Mouse (Mus musculus): ENCODE data around the gene Frmd8.

The Frmd8 gene

GRCm38 (mm10) chr19:5849843-5850527 is 25.1 kb downstream of the Frmd8 start:
- Histone ChIP-seq H3K4me3 (replicated peaks; ENCODE audit: low read length) (peak overlapping the region; percentile 66), H3K36me3 (ENCODE audit: insufficient read depth, low read length) (peaks cover 37% of the 10 kb centered on the region), H3K27me3 (ENCODE audit: insufficient read depth, low read length) (no peaks in the 10 kb centered on the region), H3K4me1 (replicated peaks; ENCODE audit: low read depth, low read length) (peaks cover 74% of the 10 kb centered on the region), H3K9me3 (ENCODE audit: low read length) (no peaks in the 10 kb centered on the region)
- TF ChIP-seq POU5F1 (IDR thresholded peaks at IDR 0.05; ENCODE audit: borderline replicate concordance, low read length), result no peak
- TF ChIP-seq NANOG (IDR thresholded peaks at IDR 0.05; ENCODE audit: borderline replicate concordance, low read length), result no peak
- TF ChIP-seq CTCF (conservative IDR thresholded peaks at IDR 0.05; ENCODE audit: low read length), result peak; percentile 87

- no peaks in the 10 kb centered on the region for H3K27me3 ChIP-seq (ENCODE audit: insufficient read depth, low read length)
- no peak; the same call in 1 of the 2 replicates for TF ChIP-seq POU5F1 (IDR thresholded peaks at IDR 0.05; ENCODE audit: borderline replicate concordance, low read length)
- TF ChIP-seq NANOG (IDR thresholded peaks at IDR 0.05; ENCODE audit: borderline replicate concordance, low read length), result peak; percentile 74
- no peak for TF ChIP-seq CTCF (conservative IDR thresholded peaks at IDR 0.05; ENCODE audit: low read length)
- no peaks in the 10 kb centered on the region for H3K9me3 ChIP-seq (ENCODE audit: low read length)
- H3K4me1 ChIP-seq (replicated peaks; ENCODE audit: low read depth, low read length), result peaks cover 83% of the 10 kb centered on the region
- peaks cover 32% of the 10 kb centered on the region for H3K36me3 ChIP-seq (ENCODE audit: insufficient read depth, low read length)
- peak overlapping the region; percentile 66 for H3K4me3 ChIP-seq (replicated peaks; ENCODE audit: low read length)
These were observed 26.0 kb downstream of the Frmd8 start for GRCm38 (mm10) chr19:5848826-5849672.

DNA sequence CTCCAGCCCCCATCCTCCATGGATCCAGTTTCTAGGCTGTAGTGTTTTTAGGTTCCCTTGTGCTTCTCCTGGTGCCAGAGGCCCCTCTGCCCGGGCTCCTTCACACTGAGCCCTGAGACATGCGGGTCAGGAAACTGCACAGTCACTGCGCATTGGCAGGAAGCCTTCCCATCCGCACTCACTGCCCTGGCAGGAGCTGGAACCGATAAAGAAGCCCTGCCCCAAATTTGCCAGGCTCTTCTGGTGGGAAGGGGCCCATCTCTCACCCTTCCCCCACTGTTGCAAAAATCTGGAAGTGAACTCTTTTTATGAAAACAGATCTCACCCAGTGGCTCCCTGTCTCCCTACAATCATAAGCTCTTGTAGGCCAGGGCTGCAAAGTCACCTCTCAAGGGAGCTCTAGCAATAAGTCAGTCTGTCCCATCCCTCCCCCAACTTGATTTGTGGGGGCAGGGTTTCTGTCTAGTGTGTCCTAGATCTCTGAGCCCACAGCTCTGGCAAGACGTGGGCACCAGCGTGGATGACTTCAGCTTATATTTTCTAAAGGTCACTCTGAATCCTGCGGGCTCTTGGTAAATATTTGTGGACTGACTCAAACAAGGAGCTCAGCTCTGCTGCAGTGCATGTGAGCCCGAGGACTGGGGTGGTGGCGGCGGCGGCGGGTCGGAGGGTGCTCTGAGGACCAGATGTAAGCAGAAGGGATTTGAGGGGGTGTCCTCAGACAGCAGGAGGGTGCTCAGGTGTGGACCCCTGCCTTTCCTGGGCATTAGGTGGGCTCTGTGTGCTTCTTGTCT is 26.8 kb downstream of the Frmd8 start:
- peaks cover 88% of the 10 kb centered on the region for H3K4me1 ChIP-seq (replicated peaks; ENCODE audit: low read depth, low read length)
- H3K4me3 ChIP-seq (replicated peaks; ENCODE audit: low read length), result peak overlapping the region; percentile 66
- H3K9me3 ChIP-seq (ENCODE audit: low read length), result no peaks in the 10 kb centered on the region
- H3K36me3 ChIP-seq (ENCODE audit: insufficient read depth, low read length), result peaks cover 32% of the 10 kb centered on the region
- TF ChIP-seq NANOG (IDR thresholded peaks at IDR 0.05; ENCODE audit: borderline replicate concordance, low read length), result no peak
- no peak for TF ChIP-seq CTCF (conservative IDR thresholded peaks at IDR 0.05; ENCODE audit: low read length)
- TF ChIP-seq POU5F1 (IDR thresholded peaks at IDR 0.05; ENCODE audit: borderline replicate concordance, low read length), result no peak
- no peaks in the 10 kb centered on the region for H3K27me3 ChIP-seq (ENCODE audit: insufficient read depth, low read length)

DNA sequence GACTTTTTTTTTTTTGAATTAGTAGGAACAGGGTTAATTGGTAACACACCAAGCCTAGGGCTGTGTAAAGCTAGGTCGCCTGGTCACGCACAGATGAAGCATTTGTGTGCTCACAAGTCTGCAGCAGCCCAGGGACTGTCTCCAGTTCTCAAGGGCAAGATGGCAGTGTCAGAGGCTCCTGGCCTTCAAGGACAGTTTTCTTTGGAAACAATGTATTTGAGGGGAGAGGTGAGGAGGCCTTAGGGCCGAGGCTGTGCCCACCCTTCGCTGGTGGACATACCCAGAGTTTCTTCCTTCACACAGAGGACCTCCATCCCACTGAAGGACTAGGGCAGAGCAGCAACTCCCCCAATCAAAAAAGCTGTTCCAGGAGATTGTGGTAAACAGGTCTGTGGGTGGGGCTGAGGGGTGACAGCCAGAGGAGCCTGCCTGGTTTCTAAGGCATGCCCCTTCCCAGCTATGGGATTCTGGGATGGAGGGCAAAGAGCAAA is 27.7 kb downstream of the Frmd8 start:
- Histone ChIP-seq H3K9me3 (ENCODE audit: low read length) (no peaks in the 10 kb centered on the region), H3K36me3 (ENCODE audit: insufficient read depth, low read length) (peaks cover 23% of the 10 kb centered on the region), H3K4me3 (replicated peaks; ENCODE audit: low read length) (peak overlapping the region; percentile 66), H3K4me1 (replicated peaks; ENCODE audit: low read depth, low read length) (peaks cover 89% of the 10 kb centered on the region), H3K27me3 (ENCODE audit: insufficient read depth, low read length) (no peaks in the 10 kb centered on the region)
- peak; percentile 8; the same call in 1 of the 2 replicates for TF ChIP-seq NANOG (IDR thresholded peaks at IDR 0.05; ENCODE audit: borderline replicate concordance, low read length)
- TF ChIP-seq CTCF (conservative IDR thresholded peaks at IDR 0.05; ENCODE audit: low read length), result no peak

GRCm38 (mm10) chr19:5846557-5847305 is 28.3 kb downstream of the Frmd8 start:
- Histone ChIP-seq H3K36me3 (ENCODE audit: insufficient read depth, low read length) (peaks cover 20% of the 10 kb centered on the region), H3K9me3 (ENCODE audit: low read length) (no peaks in the 10 kb centered on the region), H3K4me1 (replicated peaks; ENCODE audit: low read depth, low read length) (peaks cover 89% of the 10 kb centered on the region), H3K4me3 (replicated peaks; ENCODE audit: low read length) (peak overlapping the region; percentile 66), H3K27me3 (ENCODE audit: insufficient read depth, low read length) (no peaks in the 10 kb centered on the region)
- no peak for TF ChIP-seq POU5F1 (IDR thresholded peaks at IDR 0.05; ENCODE audit: borderline replicate concordance, low read length)
- no peak for TF ChIP-seq NANOG (IDR thresholded peaks at IDR 0.05; ENCODE audit: borderline replicate concordance, low read length)
- TF ChIP-seq CTCF (conservative IDR thresholded peaks at IDR 0.05; ENCODE audit: low read length), result no peak

GRCm38 (mm10) chr19:5846154-5846553 is 28.9 kb downstream of the Frmd8 start:
- H3K4me3 ChIP-seq (replicated peaks; ENCODE audit: low read length), result peak overlapping the region; percentile 66
- TF ChIP-seq CTCF (conservative IDR thresholded peaks at IDR 0.05; ENCODE audit: low read length) (no peak), NANOG (IDR thresholded peaks at IDR 0.05; ENCODE audit: borderline replicate concordance, low read length) (no peak), POU5F1 (IDR thresholded peaks at IDR 0.05; ENCODE audit: borderline replicate concordance, low read length) (no peak)
- no peaks in the 10 kb centered on the region for H3K27me3 ChIP-seq (ENCODE audit: insufficient read depth, low read length)
- peaks cover 15% of the 10 kb centered on the region for H3K36me3 ChIP-seq (ENCODE audit: insufficient read depth, low read length)
- no peaks in the 10 kb centered on the region for H3K9me3 ChIP-seq (ENCODE audit: low read length)
- peaks cover 89% of the 10 kb centered on the region for H3K4me1 ChIP-seq (replicated peaks; ENCODE audit: low read depth, low read length)

DNA sequence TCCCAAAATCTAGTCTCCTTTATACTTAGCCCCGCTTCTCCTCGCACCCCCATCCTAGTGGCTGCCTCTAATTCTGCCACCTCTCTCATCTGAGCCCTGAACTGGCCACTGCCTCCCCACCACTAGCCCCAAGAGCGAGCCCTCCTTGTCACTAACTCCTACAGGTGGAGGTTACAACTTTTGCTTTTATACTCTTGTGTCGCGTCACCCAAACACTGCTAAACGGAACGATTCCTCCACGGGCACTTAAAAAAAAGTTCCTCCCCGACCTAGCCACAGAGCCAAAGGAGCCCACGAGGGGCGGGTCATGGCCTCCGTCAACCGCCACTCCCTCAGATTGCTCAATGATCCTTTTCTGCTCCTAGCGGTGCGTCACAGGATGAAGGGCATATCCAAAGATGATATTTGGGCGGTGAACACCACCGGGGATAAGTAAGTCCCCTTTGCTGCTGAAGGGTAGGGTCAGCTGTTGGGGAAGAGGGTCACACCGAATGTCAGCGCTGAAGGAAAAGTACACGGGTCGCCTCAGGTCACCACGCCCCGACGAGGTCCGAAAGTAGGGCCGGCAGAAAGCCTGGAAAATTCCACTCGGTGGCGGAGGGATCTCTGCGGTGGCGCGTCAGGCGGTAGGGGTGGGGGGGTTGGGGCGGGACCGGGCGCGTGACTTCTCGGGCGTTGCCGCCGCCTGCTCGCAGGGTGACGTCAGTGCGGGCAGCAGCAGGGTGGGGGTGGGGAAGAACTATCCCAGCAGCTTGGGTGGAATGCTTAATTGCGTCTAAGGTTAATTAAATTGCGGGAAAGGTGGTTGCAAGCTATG is 29.5 kb downstream of the Frmd8 start:
- H3K27me3 ChIP-seq (ENCODE audit: insufficient read depth, low read length), result no peaks in the 10 kb centered on the region
- peak overlapping the region; percentile 87 for H3K4me3 ChIP-seq (replicated peaks; ENCODE audit: low read length)
- TF ChIP-seq NANOG (IDR thresholded peaks at IDR 0.05; ENCODE audit: borderline replicate concordance, low read length) (no peak), CTCF (conservative IDR thresholded peaks at IDR 0.05; ENCODE audit: low read length) (no peak), POU5F1 (IDR thresholded peaks at IDR 0.05; ENCODE audit: borderline replicate concordance, low read length) (no peak)
- no peaks in the 10 kb centered on the region for H3K9me3 ChIP-seq (ENCODE audit: low read length)
- peaks cover 9% of the 10 kb centered on the region; the same call in 1 of the 2 replicates for H3K36me3 ChIP-seq (ENCODE audit: insufficient read depth, low read length)
- H3K4me1 ChIP-seq (replicated peaks; ENCODE audit: low read depth, low read length), result peaks cover 89% of the 10 kb centered on the region
